Mouse (Mus musculus) midbrain, postnatal 0 days (tissue): ENCODE data around the gene Pole4. TPM values are rescaled to one million over a fixed set of nuclear protein-coding genes. Genes with fewer than 3 reads are reported as not detected.

Source experiments
- ATAC-seq: fragments of 200-750 bp; cut with Nextera tagmentation; 2 replicates; pipeline ENCODE4 v1.8.0; 2017; ENCODE audit warnings: moderate number of reproducible peaks, mild to moderate bottlenecking, moderate TSS enrichment, moderate library complexity; ENCODE audit not compliant: low FRiP score
- DNase-seq: peaks from one replicate; pipeline ENCODE4 v3.0.0-alpha.2; 2015; ENCODE audit warnings: low spot score
- H3K27ac ChIP-seq: fragments of 300-500 bp; sonication (generic); 2 replicates; pipeline ENCODE4 v1.5.1; 2014; ENCODE audit warnings: low read depth, mild to moderate bottlenecking, low read length, mixed read lengths
- H3K27me3 ChIP-seq: fragments of 300-500 bp; sonication (generic); 2 replicates; pipeline ENCODE4 v1.6.1; 2014; ENCODE audit warnings: low read length, control low read depth, mixed read lengths; ENCODE audit not compliant: insufficient read depth
- H3K36me3 ChIP-seq: fragments of 300-500 bp; sonication (generic); 2 replicates; pipeline ENCODE4 v1.6.1; 2014; ENCODE audit warnings: low read length, control low read depth, mixed read lengths; ENCODE audit not compliant: insufficient read depth
- H3K4me1 ChIP-seq: fragments of 300-500 bp; sonication (generic); 2 replicates; pipeline ENCODE4 v1.6.1; 2014; ENCODE audit warnings: mild to moderate bottlenecking, control low read depth, antibody characterized with exemption, low read length, mixed read lengths; ENCODE audit not compliant: insufficient read depth
- H3K4me2 ChIP-seq: fragments of 300-500 bp; sonication (generic); 2 replicates; pipeline ENCODE4 v1.6.1; 2014; ENCODE audit warnings: low read depth, mild to moderate bottlenecking, low read length, mixed read lengths; ENCODE audit not compliant: poor library complexity, severe bottlenecking
- H3K4me3 ChIP-seq: fragments of 300-500 bp; sonication (generic); 2 replicates; pipeline ENCODE4 v1.5.1; 2014; ENCODE audit warnings: low read depth, mild to moderate bottlenecking, low read length, moderate library complexity
- H3K9ac ChIP-seq: fragments of 300-500 bp; sonication (generic); replicated peaks from 2 replicates; pipeline ENCODE4 v1.6.1; 2014; ENCODE audit warnings: mild to moderate bottlenecking, low read length, moderate library complexity, mixed read lengths; ENCODE audit not compliant: poor library complexity, severe bottlenecking
- H3K9me3 ChIP-seq: fragments of 300-500 bp; sonication (generic); 2 replicates; pipeline ENCODE4 v1.6.1; 2016; ENCODE audit warnings: low read length, control low read depth
- CTCF ChIP-seq: IDR thresholded peaks from 2 replicates; pipeline ENCODE4 v1.5.1; 2016; ENCODE audit warnings: antibody characterized with exemption, mild to moderate bottlenecking
- WGBS: fragments of 180-500 bp; shearing (Covaris S2); extraction: QIAGEN DNeasy Blood & Tissue Kit; methylation state at CpG from one replicate; pipeline ENCODE4 v1.1.7; 2014; 5-methylcytosine and 5-hydroxymethylcytosine counted together
- polyA plus RNA-seq: library from polyadenylated mRNA; unstranded; fragments of >200 nt; fragmentation: Nextera tagmentation; extraction: Ambion mirVana; gene quantifications from 2 replicates; pipeline ENCODE4 v1.2.1, GENCODE M21; 2015
- total RNA-seq: library from RNA; depleted of rRNA; stranded (reverse); fragments of >200 nt; gene quantifications from 2 replicates; pipeline ENCODE4 v1.2.3, GENCODE M21; 2014; rRNA removed

Gene Pole4
- total RNA-seq (68.2 and 90.0 TPM in 2 replicates), polyA plus RNA-seq (134 and 145 TPM in 2 replicates)

DNA sequence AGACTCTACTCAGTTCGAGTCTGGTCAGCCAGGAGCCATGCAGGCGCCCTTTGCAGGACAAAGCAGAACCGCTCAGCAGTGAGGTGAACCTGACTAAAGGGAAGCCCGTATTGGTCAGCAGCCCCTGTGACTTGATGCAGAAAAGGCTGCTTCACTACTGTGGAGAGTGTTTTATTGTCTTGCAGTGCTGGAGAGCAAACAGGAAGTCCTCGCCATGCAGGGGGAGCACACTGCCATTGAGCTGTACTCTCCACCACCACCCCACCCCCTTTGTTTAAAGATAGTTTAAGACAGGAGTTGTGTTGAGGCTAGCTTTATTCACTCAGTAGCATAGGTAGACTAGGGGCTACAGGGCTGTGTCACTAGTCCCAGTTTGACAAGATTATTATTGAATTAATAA, at the start of gene Pole4:
TSS of gene Pole4 (minus strand) at position 145 of the 400 bp plus-strand sequence.
- H3K9ac ChIP-seq, result no peak within 1 kb of the TSS
- H3K36me3 ChIP-seq, result no peaks in the 10 kb centered on the region
- H3K4me2 ChIP-seq, result no peak within 1 kb of the TSS
- DNase-seq (no peak), ATAC-seq (no peak)
- H3K4me3 ChIP-seq, result no peak within 1 kb of the TSS
- H3K27me3 ChIP-seq, result no peaks in the 10 kb centered on the region
- WGBS, result 92% methylated on average over 5 of the region's 5 CpGs
- no peaks in the 10 kb centered on the region for H3K4me1 ChIP-seq
- no peak for TF ChIP-seq CTCF
- no peaks in the 10 kb centered on the region for H3K9me3 ChIP-seq
- no peak within 1 kb of the TSS for H3K27ac ChIP-seq

DNA sequence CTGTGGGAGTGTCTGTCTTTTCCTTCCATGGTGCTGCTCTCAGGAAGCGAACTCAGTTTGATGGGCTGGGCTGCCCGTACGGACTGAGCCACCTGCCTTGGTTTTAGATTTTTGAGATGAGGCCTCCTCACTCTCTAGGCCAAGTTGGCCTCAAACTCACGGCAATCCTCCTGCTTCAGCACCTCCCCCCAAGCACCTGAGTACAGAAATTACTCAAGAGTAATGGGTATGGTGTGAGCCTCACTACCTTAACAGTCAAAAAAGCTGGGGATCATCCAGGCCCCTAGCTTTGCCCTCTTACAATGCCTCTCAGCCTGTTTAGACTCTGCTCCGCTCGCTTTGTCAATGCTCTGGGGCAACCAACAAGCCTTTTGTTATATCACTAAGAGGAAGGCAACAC, 49.6 kb upstream of the Pole4 start:
- Histone ChIP-seq H3K9me3 (no peaks in the 10 kb centered on the region), H3K4me1 (no peaks in the 10 kb centered on the region), H3K9ac (no peak overlapping the region), H3K4me2 (no peak overlapping the region), H3K4me3 (no peak overlapping the region), H3K27ac (no peak overlapping the region), H3K27me3 (no peaks in the 10 kb centered on the region), H3K36me3 (no peaks in the 10 kb centered on the region)
- DNase-seq, result no peak
- no peak for TF ChIP-seq CTCF
- WGBS, result 96% methylated on average over 6 of the region's 6 CpGs
- no peak for ATAC-seq

DNA sequence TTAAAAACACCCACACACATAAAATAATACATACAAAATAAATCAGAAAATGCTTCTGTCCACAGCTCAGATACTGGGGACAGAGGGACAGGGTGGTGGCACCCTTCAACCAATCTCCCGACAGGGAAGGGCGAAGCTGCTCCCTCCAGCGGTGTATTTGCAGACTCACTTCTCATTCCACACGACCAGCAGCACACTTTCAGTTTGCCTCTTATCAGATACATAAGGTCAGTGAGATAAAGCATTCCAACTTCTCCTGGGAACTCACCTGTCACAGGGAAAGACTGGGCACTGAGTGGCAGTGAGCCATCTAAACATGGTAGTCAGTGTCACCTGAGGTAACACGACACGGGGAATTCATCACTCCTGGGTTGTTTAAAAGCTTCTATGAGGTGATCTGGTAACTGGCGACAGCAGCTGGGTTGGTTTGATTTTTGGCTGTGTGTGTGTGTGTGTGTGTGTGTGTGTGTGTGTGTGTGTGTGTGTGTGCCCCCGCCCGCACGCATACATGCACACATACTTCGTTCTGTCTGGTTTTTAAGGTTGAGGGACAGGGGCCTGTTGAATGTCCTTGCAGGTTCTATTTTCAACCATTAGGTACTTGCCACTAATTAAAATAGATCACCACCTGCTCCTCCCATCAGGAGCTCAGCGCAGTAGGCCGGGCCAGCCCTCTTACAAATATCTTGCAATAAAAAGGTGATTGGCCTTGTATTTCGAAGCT, 48.6 kb upstream of the Pole4 start:
- H3K9ac ChIP-seq, result no peak overlapping the region
- no peaks in the 10 kb centered on the region for H3K9me3 ChIP-seq
- H3K4me2 ChIP-seq, result no peak overlapping the region
- ATAC-seq (no peak), DNase-seq (no peak)
- H3K36me3 ChIP-seq, result no peaks in the 10 kb centered on the region
- 93% methylated on average over 14 of the region's 14 CpGs for WGBS
- no peaks in the 10 kb centered on the region for H3K4me1 ChIP-seq
- H3K27me3 ChIP-seq, result no peaks in the 10 kb centered on the region
- no peak for TF ChIP-seq CTCF
- no peak overlapping the region for H3K27ac ChIP-seq
- no peak overlapping the region for H3K4me3 ChIP-seq

DNA sequence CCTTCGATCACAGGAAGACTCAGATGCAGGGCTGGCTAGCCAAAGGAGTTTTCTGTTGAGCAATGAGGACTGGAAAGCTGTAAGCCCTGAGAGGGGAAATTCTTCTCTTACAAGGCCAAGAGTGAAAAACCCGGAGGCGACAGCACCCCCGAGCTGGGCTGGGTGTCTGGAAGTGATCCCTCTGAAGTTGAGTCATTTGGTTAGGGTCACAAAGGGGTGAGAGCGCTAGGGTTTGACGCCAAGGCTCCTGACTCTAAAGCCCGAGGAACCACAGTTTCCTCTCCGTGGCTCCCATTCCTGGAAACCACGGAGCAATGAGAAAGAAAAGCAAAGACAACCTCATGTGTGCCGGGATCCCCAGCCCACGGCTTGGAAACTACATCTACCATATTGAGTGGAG, 47.9 kb upstream of the Pole4 start:
- H3K4me3 ChIP-seq, result no peak overlapping the region
- H3K9me3 ChIP-seq, result no peaks in the 10 kb centered on the region
- no peak overlapping the region for H3K9ac ChIP-seq
- no peak for DNase-seq
- H3K4me2 ChIP-seq, result no peak overlapping the region
- no peaks in the 10 kb centered on the region for H3K36me3 ChIP-seq
- WGBS, result 92% methylated on average over 11 of the region's 11 CpGs
- ATAC-seq, result no peak
- H3K27me3 ChIP-seq, result no peaks in the 10 kb centered on the region
- no peak for TF ChIP-seq CTCF
- no peak overlapping the region for H3K27ac ChIP-seq
- no peaks in the 10 kb centered on the region for H3K4me1 ChIP-seq

DNA sequence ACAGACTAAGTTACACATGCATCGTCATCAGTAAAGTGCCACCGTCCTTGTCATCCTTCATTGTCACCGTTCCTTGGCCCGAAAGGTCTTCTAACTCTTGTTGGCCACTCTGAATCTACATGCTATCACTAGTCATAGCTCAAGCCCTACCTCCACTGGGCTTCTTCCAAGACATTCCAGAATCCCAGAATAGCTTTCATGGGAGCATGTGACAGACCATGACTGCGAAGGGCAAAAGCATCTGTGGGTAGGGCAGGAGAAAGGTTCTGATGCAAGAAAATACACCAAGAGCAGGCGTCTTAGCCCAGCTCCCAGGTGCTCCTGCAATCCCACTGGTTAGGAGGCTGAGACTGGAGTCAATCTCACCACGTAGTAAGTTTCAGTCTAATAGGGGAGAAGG, 46.6 kb upstream of the Pole4 start:
- no peak overlapping the region for H3K4me2 ChIP-seq
- no peak overlapping the region for H3K4me3 ChIP-seq
- no peak overlapping the region for H3K27ac ChIP-seq
- no peaks in the 10 kb centered on the region for H3K36me3 ChIP-seq
- ATAC-seq (no peak), DNase-seq (no peak)
- no peaks in the 10 kb centered on the region for H3K9me3 ChIP-seq
- H3K27me3 ChIP-seq, result no peaks in the 10 kb centered on the region
- no peak for TF ChIP-seq CTCF
- 95% methylated on average over 7 of the region's 7 CpGs for whole genome bisulfite sequencing
- H3K4me1 ChIP-seq, result no peaks in the 10 kb centered on the region
- no peak overlapping the region for H3K9ac ChIP-seq

DNA sequence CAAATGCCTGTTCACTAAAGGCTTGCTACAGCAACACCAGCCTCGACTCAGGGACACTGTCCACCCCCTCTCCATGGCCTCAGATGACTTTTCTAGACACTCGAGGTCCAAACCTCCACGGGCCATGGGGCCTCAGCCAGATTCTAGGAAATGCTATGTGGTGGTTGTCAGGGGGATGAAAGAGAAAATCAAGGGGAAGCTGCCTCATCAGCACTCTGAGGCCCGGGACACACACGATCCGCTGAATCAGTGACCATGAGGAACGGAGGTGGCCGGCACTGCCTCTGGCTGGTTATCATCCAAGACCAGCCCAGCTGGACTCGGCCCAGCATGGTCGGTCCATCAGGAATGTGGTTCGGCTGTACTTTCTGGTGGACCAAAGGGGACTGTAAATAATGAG, 45.9 kb upstream of the Pole4 start:
- 80% methylated on average over 11 of the region's 11 CpGs for whole genome bisulfite sequencing

More for the DNA sequence above, 45.9 kb upstream of the Pole4 start:
- ATAC-seq, result no peak
- H3K4me3 ChIP-seq, result no peak overlapping the region
- H3K27ac ChIP-seq, result no peak overlapping the region
- no peak for TF ChIP-seq CTCF
- no peak overlapping the region for H3K4me2 ChIP-seq
- DNase-seq, result no peak
- H3K27me3 ChIP-seq, result no peaks in the 10 kb centered on the region
- no peaks in the 10 kb centered on the region for H3K4me1 ChIP-seq
- H3K9ac ChIP-seq, result no peak overlapping the region
- H3K36me3 ChIP-seq, result no peaks in the 10 kb centered on the region
- H3K9me3 ChIP-seq, result no peaks in the 10 kb centered on the region
